Mouse (Mus musculus) E14TG2a.4 (cell line): ENCODE data around the gene Map4k2.

Experiments
- CTCF ChIP-seq: conservative IDR thresholded peaks from 2 replicates; pipeline ENCODE4 v1.5.1; 2014; ENCODE audit warnings: low read length
- NANOG ChIP-seq: IDR thresholded peaks from 2 replicates; pipeline ENCODE4 v1.6.1; 2014; ENCODE audit warnings: borderline replicate concordance, low read length, mixed read lengths
- POU5F1 ChIP-seq: IDR thresholded peaks from 2 replicates; pipeline ENCODE4 v1.6.1; 2014; ENCODE audit warnings: low read length, borderline replicate concordance

GRCm38 (mm10) chr19:6296551-6297210 is 44.3 kb upstream of the Map4k2 start:
- no peak for TF ChIP-seq CTCF
- TF ChIP-seq POU5F1, result no peak
- no peak for TF ChIP-seq NANOG
